Mouse (Mus musculus): ENCODE results near the gene Adgrb3.

Gene Adgrb3

GRCm38 (mm10) chr1:25504313-25504712 is 325.2 kb downstream of the Adgrb3 start:
- DNase-seq = peak; percentile 40 to 64

- no peak for DNase-seq
Observed at GRCm38 (mm10) chr1:25503524-25503923, 326.0 kb downstream of the Adgrb3 start.

DNA sequence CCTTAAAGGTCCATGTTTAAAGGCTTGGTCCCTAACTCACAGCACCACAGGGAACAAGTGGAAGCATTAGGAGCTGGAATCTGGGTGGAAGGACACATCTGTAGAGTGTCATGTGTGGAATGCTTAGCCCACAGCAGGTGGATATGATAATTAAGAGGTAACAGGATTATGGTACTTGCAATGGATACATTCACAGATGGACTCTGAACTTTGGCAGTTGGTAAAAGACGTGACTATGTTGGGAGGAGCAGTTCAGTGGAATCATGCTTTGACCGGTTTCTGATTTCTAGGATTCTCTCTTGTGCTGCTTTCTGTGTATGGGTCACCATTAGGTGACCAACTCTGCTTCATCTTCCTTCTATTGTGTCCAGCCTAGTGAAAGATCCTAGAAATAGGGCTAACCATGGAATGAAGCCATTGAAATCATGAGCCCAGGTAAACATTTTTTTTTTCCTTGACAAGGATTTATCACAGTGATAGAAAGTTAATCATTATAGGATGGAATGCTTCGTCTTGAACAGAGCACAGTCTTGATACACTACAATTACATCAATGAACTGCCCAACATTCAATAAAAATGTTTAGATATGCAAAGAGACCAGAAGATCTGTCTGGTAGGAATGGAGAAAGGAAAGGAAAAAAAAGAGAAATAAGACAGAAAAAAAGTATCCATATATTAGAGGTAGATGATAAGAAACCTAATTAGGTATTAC is 334.1 kb downstream of the Adgrb3 start:
- no peak for DNase-seq

- peak; percentile 41 to 53 for DNase-seq
Observed at GRCm38 (mm10) chr1:25491503-25491902, 338.0 kb downstream of the Adgrb3 start.

DNA sequence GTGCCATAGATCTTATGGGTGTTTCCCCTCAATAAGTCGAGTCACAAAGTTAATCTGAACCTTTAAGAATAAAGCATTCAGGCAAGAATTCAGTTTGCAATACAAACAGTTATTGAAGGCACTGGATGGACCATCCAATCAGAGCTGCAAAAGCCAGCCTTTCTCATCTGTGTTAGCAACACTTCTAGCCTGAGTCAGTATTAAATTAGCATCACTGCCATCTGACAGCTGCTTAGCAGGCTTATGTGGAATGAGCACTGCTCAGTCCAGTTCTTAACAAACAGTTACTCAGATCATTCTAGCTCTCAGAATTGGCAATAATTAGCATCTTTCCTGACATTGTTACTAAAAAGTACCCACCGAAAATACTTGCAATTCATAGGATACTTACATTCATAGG is 339.3 kb downstream of the Adgrb3 start:
- no peak for DNase-seq

- no peak for DNase-seq
Observed at GRCm38 (mm10) chr1:25475699-25476098, 353.8 kb downstream of the Adgrb3 start.

- peak; percentile 81 to 82 for DNase-seq
Observed at GRCm38 (mm10) chr1:25474469-25474868, 355.0 kb downstream of the Adgrb3 start.

DNA sequence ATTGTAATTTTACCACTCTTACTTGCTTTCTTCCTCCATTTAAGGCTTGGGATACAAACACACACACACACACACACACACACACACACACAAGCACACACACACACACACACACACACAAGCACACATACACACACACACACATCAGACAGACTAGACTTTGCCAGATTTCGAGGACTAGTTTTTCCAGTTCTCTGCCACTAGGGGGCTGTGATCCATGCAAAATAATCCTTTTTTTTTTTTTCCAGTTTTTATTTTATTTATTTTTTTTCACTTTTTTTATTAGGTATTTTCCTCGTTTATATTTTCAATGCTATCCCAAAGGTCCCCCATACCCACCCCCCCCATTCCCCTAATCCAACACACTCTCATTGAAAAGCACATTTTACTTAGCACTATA is 357.9 kb downstream of the Adgrb3 start:
- DNase-seq = peak; percentile 7 to 17

GRCm38 (mm10) chr1:25462612-25463011 is 366.9 kb downstream of the Adgrb3 start:
- no peak for DNase-seq

DNA sequence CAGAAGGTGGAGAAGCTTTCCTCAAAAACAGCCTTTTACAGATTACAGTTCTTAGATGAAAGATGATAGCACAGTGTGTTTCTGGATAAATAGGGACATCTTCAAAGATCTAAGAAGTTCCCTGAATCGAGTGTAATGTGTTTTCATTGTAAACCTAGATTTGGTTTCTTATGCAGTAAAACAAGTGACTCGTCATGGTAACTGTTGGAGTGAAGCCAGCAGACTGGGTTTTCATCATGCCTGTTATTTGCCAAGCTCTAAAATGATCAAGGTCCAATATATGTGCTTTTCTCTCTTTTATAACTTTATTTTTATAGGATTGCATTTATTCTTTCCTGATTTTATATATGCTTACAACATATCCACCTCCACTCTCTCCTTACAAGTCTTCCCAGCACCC is 394.0 kb downstream of the Adgrb3 start:
- DNase-seq = peak; percentile 10 to 31

GRCm38 (mm10) chr1:25430219-25430862 is 399.2 kb downstream of the Adgrb3 start:
- peak in 1 of 2 experiments; percentile 3 for DNase-seq

GRCm38 (mm10) chr1:25420701-25421100 is 408.8 kb downstream of the Adgrb3 start:
- peak in 1 of 2 experiments; percentile 6 for DNase-seq

- no peak for DNase-seq
Observed at GRCm38 (mm10) chr1:25419378-25419777, 410.1 kb downstream of the Adgrb3 start.

GRCm38 (mm10) chr1:25415084-25415483 is 414.4 kb downstream of the Adgrb3 start:
- DNase-seq = no peak

DNA sequence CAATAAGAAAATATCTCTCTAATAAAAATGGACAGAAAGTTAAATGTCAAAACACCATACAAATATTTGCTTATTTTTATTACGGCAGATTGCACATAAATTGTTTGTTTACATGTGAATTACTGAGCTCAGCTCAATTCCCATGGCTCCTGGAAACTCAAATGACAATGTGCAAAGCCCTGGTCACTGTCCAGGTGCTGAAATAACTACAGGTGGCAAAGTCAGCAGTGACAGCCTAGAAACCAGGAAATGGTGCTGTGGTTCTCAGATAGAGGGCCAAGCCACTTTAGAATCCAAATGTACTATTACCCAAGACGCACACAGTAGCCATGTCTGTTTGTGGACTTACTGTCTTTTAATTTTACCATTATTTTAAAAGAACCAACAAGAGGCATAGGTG is 465.3 kb downstream of the Adgrb3 start:
- DNase-seq = no peak

DNA sequence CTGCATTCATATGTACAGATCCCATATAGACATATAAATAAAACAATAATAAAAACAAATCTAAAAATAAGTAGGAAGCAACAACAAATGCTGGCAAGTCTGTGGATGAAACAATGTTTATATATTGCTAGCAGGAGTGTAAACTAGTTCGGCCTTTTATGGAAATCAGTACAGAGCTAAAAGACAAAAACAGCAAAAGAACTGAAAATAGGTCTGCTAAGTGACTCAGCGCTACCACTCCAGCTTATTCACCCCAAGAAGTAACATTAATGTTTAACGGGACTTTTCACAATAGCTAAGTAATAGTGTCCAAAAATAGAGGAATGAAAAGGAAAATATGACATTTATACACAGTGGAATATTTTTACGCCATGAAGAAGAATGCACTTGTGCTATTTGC is 471.0 kb downstream of the Adgrb3 start:
- no peak for DNase-seq

DNA sequence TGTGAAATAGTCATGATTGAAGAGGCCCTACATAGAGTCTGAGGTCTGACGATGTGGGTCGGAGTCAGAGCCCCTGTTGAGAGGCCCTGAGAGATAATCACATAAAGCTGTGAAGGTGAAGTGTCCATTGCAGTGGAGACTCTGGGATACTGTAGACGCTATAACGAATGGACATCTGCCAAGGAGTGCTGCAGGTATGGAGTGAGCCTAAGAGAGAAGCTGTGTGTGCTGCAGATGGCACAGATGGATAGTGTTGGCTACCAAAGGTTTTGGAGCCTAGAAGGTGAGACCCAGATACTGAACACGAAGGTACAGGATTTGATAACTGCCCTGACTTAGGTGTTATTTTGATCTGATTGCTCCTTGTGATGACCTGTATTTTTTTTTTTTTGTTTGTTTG is 474.0 kb downstream of the Adgrb3 start:
- peak; percentile 42 to 44 for DNase-seq

DNA sequence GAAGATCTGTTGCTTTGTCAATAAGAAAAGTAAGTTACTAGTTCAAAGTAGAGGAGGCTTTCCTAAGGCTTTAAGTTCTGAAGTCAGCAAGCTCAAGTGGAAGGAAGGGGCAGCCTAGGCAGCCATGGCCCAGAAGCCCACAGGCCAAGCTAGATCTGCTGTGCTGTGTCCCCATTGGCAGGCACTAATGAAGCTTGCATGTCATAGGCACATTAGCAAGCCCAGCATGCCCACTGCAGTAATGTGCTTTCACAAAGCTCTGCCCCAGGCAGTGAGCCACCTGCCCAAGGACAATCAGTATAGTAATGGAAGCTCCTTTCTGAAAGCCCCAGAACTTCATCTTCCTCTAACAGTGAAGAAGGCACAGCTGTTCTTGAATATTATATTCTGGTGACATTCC is 484.6 kb downstream of the Adgrb3 start:
- DNase-seq = peak; percentile 6 to 13

GRCm38 (mm10) chr1:25325406-25325805 is 504.1 kb downstream of the Adgrb3 start:
- DNase-seq = no peak

DNA sequence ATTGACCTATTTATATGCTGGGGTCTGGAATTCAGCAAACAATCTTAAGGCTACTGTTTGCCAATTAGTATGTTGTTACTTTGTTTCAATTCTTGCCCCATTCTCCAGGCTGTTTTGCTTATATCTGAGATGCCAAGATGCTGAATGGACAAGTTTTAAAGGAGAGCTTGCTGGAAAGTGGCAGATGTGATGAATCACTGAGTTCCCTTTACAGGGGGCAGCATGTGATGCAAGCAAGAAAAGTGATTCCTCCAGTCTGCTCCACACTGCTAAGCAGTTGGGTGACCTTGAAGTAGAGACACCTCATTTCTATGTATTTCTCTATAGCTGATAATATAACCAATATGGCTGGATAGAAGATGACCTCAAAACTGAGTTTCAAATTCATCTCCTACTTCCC is 512.4 kb downstream of the Adgrb3 start:
- no peak for DNase-seq

GRCm38 (mm10) chr1:25312344-25312743 is 517.2 kb downstream of the Adgrb3 start:
- DNase-seq = no peak

- DNase-seq = no peak
Observed at GRCm38 (mm10) chr1:25310066-25310465, 519.4 kb downstream of the Adgrb3 start.

DNA sequence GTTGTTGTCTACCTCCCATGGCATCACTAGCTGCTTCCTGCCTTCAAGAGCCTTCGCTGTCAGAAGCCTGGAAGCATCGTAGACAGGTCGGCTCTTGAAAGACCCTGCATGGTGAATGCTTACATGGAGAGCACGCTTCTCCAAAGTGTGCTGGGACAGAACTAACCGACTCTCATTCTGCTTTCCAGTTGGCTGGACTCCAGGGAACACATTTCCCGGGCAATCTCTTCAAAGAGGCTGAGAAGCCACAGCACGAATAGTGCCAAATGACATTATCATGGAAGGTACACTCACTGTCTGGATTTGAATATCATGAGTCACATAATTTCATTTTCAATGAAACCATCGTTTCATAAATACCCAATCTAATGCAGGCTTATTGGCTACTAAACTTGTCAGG is 548.0 kb downstream of the Adgrb3 start:
- peak; percentile 76 to 79 for DNase-seq

GRCm38 (mm10) chr1:25250562-25250961 is 578.9 kb downstream of the Adgrb3 start:
- no peak for DNase-seq

- DNase-seq = no peak
Observed at GRCm38 (mm10) chr1:25242436-25242835, 587.1 kb downstream of the Adgrb3 start.
